Mouse (Mus musculus) neural tube, embryonic 10.5 days (tissue): ENCODE results near the gene Inafm1.
"Not testable (repeated sequence)": the region's sequence is repeated elsewhere in the genome, so short reads cannot be mapped to it uniquely, and the experiment has no call there.

ENCODE experiments used
- DNase-seq: peaks from one replicate; pipeline ENCODE4 v3.0.0-alpha.2; 2017; ENCODE audit warnings: low spot score; ENCODE audit errors: extremely low spot score

Inafm1 gene

GRCm38 (mm10) chr7:16273081-16273765, at the start of gene Inafm1:
Inafm1 (minus strand) TSS chr7:16273617.
- DNase-seq: peak; percentile 92

GRCm38 (mm10) chr7:16320479-16320878, 47.1 kb upstream of the Inafm1 start:
- DNase-seq: no peak

- no peak for DNase-seq
Observed at GRCm38 (mm10) chr7:16319216-16319615, 45.8 kb upstream of the Inafm1 start.

- no peak for DNase-seq
Observed at GRCm38 (mm10) chr7:16317094-16317493, 43.7 kb upstream of the Inafm1 start.

GRCm38 (mm10) chr7:16315222-16315759, 41.9 kb upstream of the Inafm1 start:
- DNase-seq: no peak

GRCm38 (mm10) chr7:16314221-16314775, 40.9 kb upstream of the Inafm1 start:
- no peak for DNase-seq

GRCm38 (mm10) chr7:16313481-16314220, 40.2 kb upstream of the Inafm1 start:
- DNase-seq: peak; percentile 84

DNA sequence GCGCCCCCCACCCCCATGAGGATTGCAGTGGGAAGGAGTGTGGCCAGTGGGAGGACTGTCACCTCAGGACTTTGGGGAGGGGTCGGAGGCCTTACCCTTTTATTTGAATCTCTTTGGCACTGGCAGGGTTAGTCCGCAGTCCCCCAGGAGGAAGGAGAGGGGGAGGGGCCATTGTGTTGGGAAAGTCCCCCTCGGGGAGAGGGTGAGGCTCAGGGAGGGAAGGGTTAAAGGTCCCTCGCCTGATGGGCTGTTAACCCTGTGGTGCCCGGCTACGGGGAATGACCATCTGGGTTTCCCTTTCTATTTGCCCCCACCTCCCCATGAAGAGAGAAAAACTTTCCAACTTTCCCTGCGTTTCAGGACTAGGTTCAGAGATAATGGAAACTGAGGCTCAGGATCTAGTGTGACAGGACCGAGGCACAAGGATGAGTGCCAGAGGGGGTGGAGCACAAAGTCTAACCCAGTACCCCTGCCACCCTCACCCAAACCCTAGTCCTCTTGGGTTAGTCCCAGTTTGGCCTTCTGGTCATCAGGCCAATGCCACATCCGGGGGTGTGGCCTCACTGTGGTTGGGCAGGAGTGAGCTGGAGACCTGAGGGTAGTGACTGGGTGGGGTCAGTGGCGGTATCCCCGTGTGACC, 39.4 kb upstream of the Inafm1 start:
- DNase-seq: no peak

DNA sequence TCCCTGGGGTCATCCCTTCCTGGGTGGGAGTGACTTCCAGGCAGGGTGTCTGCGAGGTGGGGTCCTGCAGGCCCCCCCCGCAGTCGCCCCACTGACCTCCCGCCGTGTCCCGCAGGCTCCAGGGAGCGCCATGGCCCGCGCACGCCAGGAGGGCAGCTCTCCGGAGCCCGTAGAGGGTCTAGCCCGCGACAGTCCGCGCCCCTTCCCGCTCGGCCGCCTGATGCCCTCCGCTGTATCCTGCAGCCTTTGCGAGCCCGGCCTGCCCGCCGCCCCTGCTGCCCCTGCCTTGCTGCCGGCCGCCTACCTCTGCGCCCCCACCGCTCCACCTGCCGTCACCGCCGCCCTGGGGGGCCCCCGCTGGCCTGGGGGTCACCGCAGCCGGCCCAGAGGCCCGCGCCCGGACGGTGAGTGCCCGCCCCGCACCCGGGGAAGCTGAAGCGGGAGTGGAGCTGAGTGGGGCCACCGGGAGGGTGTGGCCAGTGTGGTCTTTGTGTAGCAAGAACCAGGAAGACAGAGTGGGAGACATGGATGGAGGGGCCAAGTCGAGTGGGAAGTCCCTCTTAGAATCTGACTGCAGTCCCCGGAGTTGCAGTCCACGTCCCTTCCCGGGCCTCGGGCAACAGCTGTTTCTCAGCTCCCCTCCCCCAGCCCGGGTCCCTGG, 38.7 kb upstream of the Inafm1 start:
- peak; percentile 89 for DNase-seq

DNA sequence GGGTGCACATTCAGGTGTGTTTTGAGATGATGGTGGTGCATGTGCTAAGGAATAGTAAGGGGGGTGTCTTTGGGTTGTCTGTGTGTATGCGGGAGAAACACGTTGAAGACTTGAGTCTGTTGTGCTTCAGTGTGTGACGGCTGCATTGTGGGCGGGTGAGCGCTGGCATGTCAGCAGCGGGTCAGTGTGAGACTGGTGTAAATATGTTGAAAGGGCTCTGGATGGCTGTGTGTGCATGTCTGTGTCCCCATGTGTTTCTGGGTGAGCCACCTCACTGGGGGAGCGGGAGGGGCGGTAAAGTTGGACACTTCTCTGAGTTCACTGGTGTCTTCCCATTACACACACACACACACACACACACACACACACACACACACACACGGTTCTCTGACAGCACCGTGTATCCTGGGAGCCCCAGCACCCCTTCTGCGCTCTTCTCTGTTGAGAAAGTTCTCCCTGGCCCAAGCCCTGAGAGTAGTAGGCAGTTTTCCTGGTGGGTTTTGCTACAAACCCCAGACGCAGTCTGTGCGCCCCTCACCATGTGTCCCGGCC, 38.1 kb upstream of the Inafm1 start:
- DNase-seq: peak; percentile 57

DNA sequence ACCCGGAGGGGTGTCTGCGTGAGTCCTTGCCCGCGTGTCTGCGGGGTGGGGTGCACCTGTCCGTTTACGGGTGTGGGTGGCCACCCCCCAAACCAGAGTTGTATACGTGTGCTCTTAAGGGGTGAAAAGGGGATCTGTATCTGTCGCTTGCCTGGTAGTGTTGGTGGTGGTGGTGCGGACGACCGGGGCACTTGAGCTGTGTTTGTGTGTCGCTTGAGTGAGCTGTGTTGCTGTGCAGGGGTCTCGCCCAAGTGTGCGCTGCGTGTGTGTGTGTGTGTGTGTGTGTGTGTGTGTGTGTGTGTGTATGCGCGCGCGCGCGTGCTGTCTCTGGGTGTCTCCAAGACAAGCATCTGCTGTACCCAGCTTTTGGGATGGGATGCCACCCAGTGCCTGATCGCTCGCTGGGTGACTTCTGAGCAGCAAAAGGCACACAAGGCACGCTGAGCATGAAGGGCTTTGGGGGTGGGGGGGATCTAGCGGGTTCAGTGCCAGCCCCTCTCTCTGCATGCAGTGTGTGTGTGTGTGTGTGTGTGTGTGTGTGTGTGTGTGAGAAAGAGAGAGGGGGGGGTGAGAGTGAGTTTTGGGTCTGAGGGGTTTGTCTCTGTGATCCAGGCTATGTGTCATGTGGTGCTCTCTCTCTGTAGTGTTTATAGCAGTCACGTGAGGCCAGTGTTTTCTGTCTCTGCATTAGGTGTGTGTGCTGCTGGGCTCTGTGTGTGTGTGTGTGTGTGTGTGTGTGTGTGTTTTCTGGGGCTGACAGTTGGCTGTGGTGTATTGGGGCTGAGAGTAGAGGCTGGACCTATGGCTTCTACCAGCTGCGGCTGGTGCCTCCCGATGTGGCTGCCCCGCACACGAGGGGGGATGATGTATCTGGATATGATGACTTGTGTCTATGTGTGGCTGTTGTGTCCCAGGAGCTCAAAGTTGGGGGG, 37.4 kb upstream of the Inafm1 start:
- peak; percentile 52 for DNase-seq

- DNase-seq: peak; percentile 84
Observed at GRCm38 (mm10) chr7:16310020-16310520, 36.7 kb upstream of the Inafm1 start.

DNA sequence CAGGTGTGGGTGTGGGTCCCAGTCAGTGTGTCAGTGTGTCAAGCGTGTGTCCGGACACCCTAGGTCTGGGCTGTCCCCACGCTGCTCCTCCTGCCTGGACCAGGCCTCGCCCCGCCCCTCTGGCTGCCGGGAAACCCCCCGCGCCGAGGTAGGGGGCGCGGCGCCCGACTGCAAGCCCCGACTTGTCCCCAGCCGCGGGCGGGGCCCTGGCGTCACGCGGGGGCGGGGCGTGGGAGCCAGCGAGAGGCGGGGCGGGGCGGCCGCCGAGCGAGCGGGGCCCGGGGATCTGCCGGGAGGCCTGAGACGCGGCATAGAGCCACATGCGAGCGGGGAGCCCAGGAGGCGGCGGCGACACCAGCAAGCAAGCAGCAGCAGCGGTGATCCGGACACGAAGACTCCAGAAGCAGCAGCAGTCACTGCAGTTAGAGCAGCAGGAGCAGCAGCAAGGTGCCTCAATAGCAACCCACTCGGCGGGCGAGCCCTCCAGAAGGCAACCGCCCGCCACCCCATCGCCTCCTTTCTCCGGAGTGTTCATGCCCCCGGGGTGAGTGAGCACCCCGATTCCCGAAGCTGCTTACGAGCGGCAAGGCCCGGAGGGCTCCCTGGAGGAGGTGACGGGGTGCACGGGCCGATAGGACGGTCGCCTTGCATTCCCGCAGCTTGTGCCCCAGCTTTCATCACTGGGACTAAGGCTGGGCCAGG, 36.1 kb upstream of the Inafm1 start:
- DNase-seq: peak; percentile 71

DNA sequence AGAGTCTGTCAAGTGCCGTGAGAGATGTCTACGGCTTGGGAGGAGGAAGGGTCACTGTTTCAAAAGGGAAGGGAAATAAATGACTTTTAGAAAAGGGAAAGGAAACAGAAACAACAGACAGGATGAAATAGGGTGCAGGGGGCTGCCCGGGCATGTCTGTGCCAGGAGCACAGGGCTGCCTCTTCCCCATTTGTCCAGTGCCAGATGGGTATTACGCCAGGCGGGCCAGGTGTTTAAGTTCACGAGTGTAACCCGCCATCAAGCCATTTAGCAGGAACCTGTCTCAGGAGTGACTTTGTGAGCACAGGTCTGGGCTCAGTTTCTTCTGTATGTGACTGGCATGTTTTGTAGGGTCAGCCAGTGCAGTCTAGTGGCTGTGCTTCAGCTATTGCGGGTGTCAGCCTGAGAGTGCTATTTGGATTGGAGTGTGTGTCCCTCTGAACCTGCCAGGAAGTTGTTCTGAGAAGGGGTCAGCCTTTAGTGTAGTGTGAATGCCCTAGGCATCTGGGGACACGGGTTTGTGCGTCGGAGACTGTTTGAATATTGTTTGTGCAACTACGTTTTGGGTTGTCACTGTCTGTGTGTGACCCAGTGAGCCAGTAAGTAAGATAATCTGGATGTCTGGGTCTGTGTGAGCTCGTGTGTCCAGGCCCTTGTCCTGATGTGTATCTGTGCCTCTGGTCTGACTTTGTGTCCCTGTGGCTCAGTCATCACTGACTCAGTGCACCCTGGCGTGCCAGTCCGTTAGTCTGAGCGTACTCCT, 35.3 kb upstream of the Inafm1 start:
- no peak for DNase-seq

- DNase-seq: not testable (repeated sequence)
Observed at GRCm38 (mm10) chr7:16308093-16308492, 34.7 kb upstream of the Inafm1 start, which contains the start of gene Bbc3. Bbc3 (plus strand) TSS chr7:16308393.

GRCm38 (mm10) chr7:16307141-16307540, 33.7 kb upstream of the Inafm1 start:
- DNase-seq: not testable (repeated sequence)

- peak; percentile 92 for DNase-seq
Observed at GRCm38 (mm10) chr7:16299419-16300035, 26.1 kb upstream of the Inafm1 start.

DNA sequence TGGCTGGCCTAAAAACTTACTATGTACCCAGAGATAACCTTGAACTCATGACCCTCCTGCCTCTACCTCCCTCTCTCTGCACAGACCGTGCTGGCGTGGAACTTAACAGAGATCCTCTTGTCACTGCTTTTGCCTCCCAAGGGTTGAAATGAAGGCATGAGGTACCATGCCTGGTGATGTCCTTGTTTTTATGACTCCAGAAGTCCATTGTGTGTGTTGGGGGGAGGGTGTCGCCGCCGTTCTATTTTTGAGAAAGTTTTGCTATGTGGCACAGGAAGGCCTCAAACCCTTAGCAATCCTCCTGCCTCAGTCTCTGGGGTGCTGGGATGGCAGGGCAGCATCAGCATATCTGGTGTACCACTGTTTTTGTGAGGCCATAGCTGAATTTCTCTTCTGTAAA, 25.5 kb upstream of the Inafm1 start:
- DNase-seq: no peak
